Mouse (Mus musculus): ENCODE results near the gene Gm49673.
"Not testable (repeated sequence)": the region's sequence is repeated elsewhere in the genome, so short reads cannot be mapped to it uniquely, and the experiment has no call there.

Gene Gm49673

GRCm38 (mm10) chr17:8147439-8148316 lies at the start of gene Gm49673, which contains the start of gene Rnaset2a:
TSS of gene Gm49673 (minus strand) at chr17:8147788.
TSS of gene Rnaset2a (minus strand) at chr17:8148097.
- DNase-seq (ENCODE audit: extremely low spot score), result peak; percentile 48

GRCm38 (mm10) chr17:8195685-8196376 lies 48.2 kb upstream of the Gm49673 start:
- DNase-seq (ENCODE audit: extremely low spot score), result no peak

GRCm38 (mm10) chr17:8193678-8194077 lies 46.1 kb upstream of the Gm49673 start:
- no peak for DNase-seq (ENCODE audit: extremely low spot score)

- no peak for DNase-seq (ENCODE audit: extremely low spot score)
Measured at GRCm38 (mm10) chr17:8184217-8184616, 36.6 kb upstream of the Gm49673 start.

- DNase-seq (ENCODE audit: extremely low spot score), result no peak
Measured at GRCm38 (mm10) chr17:8183815-8184214, 36.2 kb upstream of the Gm49673 start.

- DNase-seq (ENCODE audit: extremely low spot score), result no peak
Measured at GRCm38 (mm10) chr17:8177090-8177489, 29.5 kb upstream of the Gm49673 start.

- DNase-seq (ENCODE audit: extremely low spot score), result no peak
Measured at GRCm38 (mm10) chr17:8171081-8171480, 23.5 kb upstream of the Gm49673 start.

GRCm38 (mm10) chr17:8170331-8170730 lies 22.7 kb upstream of the Gm49673 start:
- no peak for DNase-seq (ENCODE audit: extremely low spot score)

GRCm38 (mm10) chr17:8167436-8167835 lies 19.8 kb upstream of the Gm49673 start:
- DNase-seq (ENCODE audit: extremely low spot score), result not testable (repeated sequence)

- DNase-seq (ENCODE audit: extremely low spot score), result not testable (repeated sequence)
Measured at GRCm38 (mm10) chr17:8166454-8166853, 18.9 kb upstream of the Gm49673 start.

- DNase-seq (ENCODE audit: extremely low spot score), result not testable (repeated sequence)
Measured at GRCm38 (mm10) chr17:8165977-8166376, 18.4 kb upstream of the Gm49673 start.

- peak; percentile 5 for DNase-seq (ENCODE audit: extremely low spot score)
Measured at GRCm38 (mm10) chr17:8165608-8165945, 18.0 kb upstream of the Gm49673 start.

- DNase-seq (ENCODE audit: extremely low spot score), result peak; percentile 20
Measured at GRCm38 (mm10) chr17:8164701-8165607, 17.4 kb upstream of the Gm49673 start, which contains the start of gene Fgfr1op. TSS of gene Fgfr1op (plus strand) at chr17:8165501.

- DNase-seq (ENCODE audit: extremely low spot score), result not testable (repeated sequence)
Measured at GRCm38 (mm10) chr17:8160969-8161368, 13.4 kb upstream of the Gm49673 start.

GRCm38 (mm10) chr17:8158627-8159026 lies 11.0 kb upstream of the Gm49673 start:
- DNase-seq (ENCODE audit: extremely low spot score), result not testable (repeated sequence)

GRCm38 (mm10) chr17:8155982-8156381 lies 8.4 kb upstream of the Gm49673 start:
- DNase-seq (ENCODE audit: extremely low spot score), result not testable (repeated sequence)

- not testable (repeated sequence) for DNase-seq (ENCODE audit: extremely low spot score)
Measured at GRCm38 (mm10) chr17:8155010-8155409, 7.4 kb upstream of the Gm49673 start.

GRCm38 (mm10) chr17:8146931-8147330 lies 657 bp downstream of the Gm49673 start:
- not testable (repeated sequence) for DNase-seq (ENCODE audit: extremely low spot score)

- DNase-seq (ENCODE audit: extremely low spot score), result not testable (repeated sequence)
Measured at GRCm38 (mm10) chr17:8143802-8144673, 3.5 kb downstream of the Gm49673 start.

- DNase-seq (ENCODE audit: extremely low spot score), result not testable (repeated sequence)
Measured at GRCm38 (mm10) chr17:8140210-8140609, 7.4 kb downstream of the Gm49673 start.

- not testable (repeated sequence) for DNase-seq (ENCODE audit: extremely low spot score)
Measured at GRCm38 (mm10) chr17:8138116-8138515, 9.5 kb downstream of the Gm49673 start.

Measured in embryo, embryonic 9.5 days (tissue).